Mouse (Mus musculus): Measurements from ENCODE around the gene Pfdn6. TPM values are rescaled to one million over a fixed set of nuclear protein-coding genes. Genes with fewer than 3 reads are reported as not detected.
"Not testable (repeated sequence)": the region's sequence is repeated elsewhere in the genome, so short reads cannot be mapped to it uniquely, and the experiment has no call there.

Pfdn6 gene
- polyA plus RNA-seq, 1 experiment from 2014 or later = 110 TPM

DNA sequence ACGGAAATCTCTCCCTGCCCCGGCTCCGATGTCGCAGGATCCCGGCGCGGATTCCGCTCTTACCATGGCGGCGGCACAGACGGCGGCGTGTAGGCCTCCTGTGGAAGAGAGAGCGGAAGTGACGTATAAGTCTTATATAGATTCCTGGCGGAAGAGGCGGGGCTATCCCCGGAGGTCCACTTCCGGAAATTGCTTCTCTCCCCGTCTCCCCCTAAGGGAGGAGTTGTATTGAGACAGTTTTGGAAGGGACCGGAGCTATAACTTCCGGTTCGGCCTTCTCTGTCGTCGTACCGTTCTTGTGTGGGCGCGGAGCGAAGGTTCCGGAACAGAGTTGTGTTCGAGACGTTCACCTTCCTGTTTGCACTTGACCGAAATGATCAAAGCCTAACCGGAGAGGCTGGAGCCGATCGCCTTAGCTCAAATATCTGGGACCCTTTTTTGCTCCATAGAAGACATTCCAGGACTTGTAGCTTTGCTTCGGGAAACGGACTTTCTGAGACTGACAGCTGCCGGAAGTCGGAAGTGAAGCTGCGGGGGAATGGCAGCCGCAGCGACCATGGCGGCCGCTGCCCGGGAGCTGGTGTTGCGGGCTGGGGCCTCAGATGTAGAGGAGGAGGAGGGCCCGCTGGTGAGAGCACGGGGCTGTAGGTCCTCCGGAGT is 15.5 kb upstream of the Pfdn6 start, which contains the start of the genes Vps52 and Rps18:
Gene Vps52 (plus strand): TSS at position 258 of the 660 bp plus-strand sequence.
Gene Rps18 (minus strand): TSS at position 447 of the 660 bp plus-strand sequence.
- Histone ChIP-seq H3K4me2 (ENCODE audit: low read length) (peak within 1 kb of the TSS; percentile 80), H3K36me3 (ENCODE audit: control insufficient read depth, insufficient read depth, low read length) (peaks cover 60% of the 10 kb centered on the region), H3K4me1 (ENCODE audit: control insufficient read depth in 2 of 2, insufficient read depth in 2 of 2, low read length in 2 of 2) (peaks cover 13 to 42% of the 10 kb centered on the region in 2 experiments), H3K9ac (ENCODE audit: low read length) (peak within 1 kb of the TSS; percentile 99), H3K9me3 (ENCODE audit: control insufficient read depth, low read length) (no peaks in the 10 kb centered on the region), H3K4me3 (ENCODE audit: control insufficient read depth in 1 of 2, insufficient read depth in 1 of 2, low read depth in 1 of 2, low read length in 2 of 2) (peak within 1 kb of the TSS; percentile 86 to 90), H3K27ac (replicated peaks in 1 of 2; ENCODE audit: control insufficient read depth in 1 of 2, insufficient read depth in 1 of 2, low read depth in 2 of 2, low read length in 2 of 2) (peak within 1 kb of the TSS; percentile 89 to 93), H3K27me3 (ENCODE audit: control insufficient read depth, insufficient read depth, low read length) (no peaks in the 10 kb centered on the region)
- under 1% methylated on average over 50 of the region's 50 CpGs for WGBS
- ATAC-seq (ENCODE audit: insufficient number of reproducible peaks, insufficient read depth, low FRiP score, low read depth) = peak; percentile 80

- Histone ChIP-seq H3K4me1 (ENCODE audit: control insufficient read depth in 2 of 2, insufficient read depth in 2 of 2, low read length in 2 of 2) (peaks cover 19 to 50% of the 10 kb centered on the region in 2 experiments), H3K4me2 (ENCODE audit: low read length) (peak overlapping the region; percentile 80), H3K27ac (replicated peaks in 1 of 2; ENCODE audit: control insufficient read depth in 1 of 2, insufficient read depth in 1 of 2, low read depth in 2 of 2, low read length in 2 of 2) (peak overlapping the region; percentile 81 to 89), H3K9ac (ENCODE audit: low read length) (peak overlapping the region; percentile 99), H3K4me3 (ENCODE audit: control insufficient read depth in 1 of 2, insufficient read depth in 1 of 2, low read depth in 1 of 2, low read length in 2 of 2) (peak overlapping the region; percentile 61 to 90), H3K27me3 (ENCODE audit: control insufficient read depth, insufficient read depth, low read length) (no peaks in the 10 kb centered on the region), H3K36me3 (ENCODE audit: control insufficient read depth, insufficient read depth, low read length) (peaks cover 58% of the 10 kb centered on the region), H3K9me3 (ENCODE audit: control insufficient read depth, low read length) (no peaks in the 10 kb centered on the region)
- peak; percentile 12; the same call in 1 of the 2 replicates for ATAC-seq (ENCODE audit: insufficient number of reproducible peaks, insufficient read depth, low FRiP score, low read depth)
- WGBS = under 1% methylated on average over 33 of the region's 33 CpGs
These were observed 14.8 kb upstream of the Pfdn6 start for GRCm38 (mm10) chr17:33954646-33955554.

DNA sequence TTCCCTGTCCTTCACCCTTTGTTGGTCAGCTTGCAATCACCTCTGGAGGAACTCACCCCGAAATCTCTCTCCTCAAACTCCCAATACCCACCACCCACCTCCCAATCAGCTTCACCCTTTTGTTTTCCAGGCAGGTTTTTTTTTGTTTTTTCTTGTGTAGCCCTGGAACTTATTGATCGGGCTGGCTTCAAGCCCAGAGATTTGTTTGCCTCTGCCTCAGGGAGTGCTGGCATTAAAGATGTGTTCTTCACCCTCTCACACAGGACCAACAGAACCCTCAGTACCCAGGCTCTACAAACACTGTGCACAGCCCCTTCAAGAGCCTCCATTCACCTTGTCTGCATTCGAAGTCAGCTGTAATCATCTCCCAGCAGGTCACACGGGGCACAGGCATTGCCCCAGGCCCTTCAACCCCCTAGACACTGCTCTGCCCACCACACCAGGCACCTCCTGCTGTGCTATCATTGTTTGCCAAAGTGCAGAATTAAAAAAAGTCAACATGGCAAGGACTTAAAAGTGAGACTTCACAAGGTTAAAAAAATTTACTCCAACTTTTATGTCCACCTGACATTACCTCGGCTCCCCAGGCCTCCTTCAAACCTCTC is 13.9 kb upstream of the Pfdn6 start:
- H3K36me3 ChIP-seq (ENCODE audit: control insufficient read depth, insufficient read depth, low read length) = peaks cover 58% of the 10 kb centered on the region
- 0 out of 4 replicates have a peak overlapping the region, but pooled peaks of 1 of the 2 experiments have one; percentile 89 for H3K27ac ChIP-seq (replicated peaks in 1 of 2; ENCODE audit: control insufficient read depth in 1 of 2, insufficient read depth in 1 of 2, low read depth in 2 of 2, low read length in 2 of 2)
- H3K4me1 ChIP-seq (ENCODE audit: control insufficient read depth in 2 of 2, insufficient read depth in 2 of 2, low read length in 2 of 2) = peaks cover 21 to 50% of the 10 kb centered on the region in 2 experiments

GRCm38 (mm10) chr17:33953310-33953709 is 13.2 kb upstream of the Pfdn6 start:
- Histone ChIP-seq H3K4me1 (ENCODE audit: control insufficient read depth in 2 of 2, insufficient read depth in 2 of 2, low read length in 2 of 2) (peaks cover 21 to 50% of the 10 kb centered on the region in 2 experiments), H3K9ac (ENCODE audit: low read length) (peak overlapping the region; percentile 99), H3K27me3 (ENCODE audit: control insufficient read depth, insufficient read depth, low read length) (no peaks in the 10 kb centered on the region), H3K9me3 (ENCODE audit: control insufficient read depth, low read length) (no peaks in the 10 kb centered on the region), H3K4me3 (ENCODE audit: control insufficient read depth in 1 of 2, insufficient read depth in 1 of 2, low read depth in 1 of 2, low read length in 2 of 2) (no peak overlapping the region), H3K4me2 (ENCODE audit: low read length) (0 out of 2 replicates have a peak overlapping the region, but pooled peaks have one; percentile 80), H3K27ac (replicated peaks in 1 of 2; ENCODE audit: control insufficient read depth in 1 of 2, insufficient read depth in 1 of 2, low read depth in 2 of 2, low read length in 2 of 2) (no peak overlapping the region), H3K36me3 (ENCODE audit: control insufficient read depth, insufficient read depth, low read length) (peaks cover 55% of the 10 kb centered on the region)
- ATAC-seq (ENCODE audit: insufficient number of reproducible peaks, insufficient read depth, low FRiP score, low read depth) = no peak
- WGBS = 87% methylated on average over 3 of the region's 3 CpGs

More for the DNA sequence above, 13.9 kb upstream of the Pfdn6 start:
- peak overlapping the region; percentile 61 to 90 for H3K4me3 ChIP-seq (ENCODE audit: control insufficient read depth in 1 of 2, insufficient read depth in 1 of 2, low read depth in 1 of 2, low read length in 2 of 2)
- no peaks in the 10 kb centered on the region for H3K27me3 ChIP-seq (ENCODE audit: control insufficient read depth, insufficient read depth, low read length)
- ATAC-seq (ENCODE audit: insufficient number of reproducible peaks, insufficient read depth, low FRiP score, low read depth) = no peak
- peak overlapping the region; percentile 99 for H3K9ac ChIP-seq (ENCODE audit: low read length)
- peak overlapping the region; percentile 80 for H3K4me2 ChIP-seq (ENCODE audit: low read length)
- H3K9me3 ChIP-seq (ENCODE audit: control insufficient read depth, low read length) = no peaks in the 10 kb centered on the region
- WGBS = 45% methylated on average over 5 of the region's 5 CpGs

DNA sequence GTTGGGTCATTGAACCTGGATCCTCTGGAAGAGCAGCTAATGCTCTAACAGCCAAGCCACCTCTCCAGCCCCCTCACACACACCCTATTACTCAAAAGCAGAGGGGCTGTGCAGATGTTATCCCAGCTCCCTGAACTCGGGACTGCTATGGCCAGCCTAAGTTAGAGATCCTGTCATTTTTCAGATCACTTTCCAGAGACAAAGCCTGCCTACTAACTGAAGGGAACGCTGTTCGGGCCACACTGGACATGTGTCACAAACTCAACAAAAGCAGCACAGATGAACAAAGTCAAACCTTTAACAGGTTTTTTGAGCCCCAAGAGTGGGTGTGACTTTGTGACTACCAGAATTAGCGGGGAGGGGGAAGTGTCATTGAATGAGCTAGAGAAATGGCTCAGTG is 12.7 kb upstream of the Pfdn6 start:
- ATAC-seq (ENCODE audit: insufficient number of reproducible peaks, insufficient read depth, low FRiP score, low read depth) = no peak
- 82% methylated on average over 4 of the region's 4 CpGs for WGBS
- H3K9ac ChIP-seq (ENCODE audit: low read length) = peak overlapping the region; percentile 99
- H3K4me1 ChIP-seq (ENCODE audit: control insufficient read depth in 2 of 2, insufficient read depth in 2 of 2, low read length in 2 of 2) = peaks cover 21 to 50% of the 10 kb centered on the region in 2 experiments
- H3K4me2 ChIP-seq (ENCODE audit: low read length) = no peak overlapping the region
- H3K36me3 ChIP-seq (ENCODE audit: control insufficient read depth, insufficient read depth, low read length) = peaks cover 55% of the 10 kb centered on the region
- no peak overlapping the region for H3K4me3 ChIP-seq (ENCODE audit: control insufficient read depth in 1 of 2, insufficient read depth in 1 of 2, low read depth in 1 of 2, low read length in 2 of 2)
- H3K27me3 ChIP-seq (ENCODE audit: control insufficient read depth, insufficient read depth, low read length) = no peaks in the 10 kb centered on the region
- H3K27ac ChIP-seq (replicated peaks in 1 of 2; ENCODE audit: control insufficient read depth in 1 of 2, insufficient read depth in 1 of 2, low read depth in 2 of 2, low read length in 2 of 2) = no peak overlapping the region
- H3K9me3 ChIP-seq (ENCODE audit: control insufficient read depth, low read length) = no peaks in the 10 kb centered on the region

DNA sequence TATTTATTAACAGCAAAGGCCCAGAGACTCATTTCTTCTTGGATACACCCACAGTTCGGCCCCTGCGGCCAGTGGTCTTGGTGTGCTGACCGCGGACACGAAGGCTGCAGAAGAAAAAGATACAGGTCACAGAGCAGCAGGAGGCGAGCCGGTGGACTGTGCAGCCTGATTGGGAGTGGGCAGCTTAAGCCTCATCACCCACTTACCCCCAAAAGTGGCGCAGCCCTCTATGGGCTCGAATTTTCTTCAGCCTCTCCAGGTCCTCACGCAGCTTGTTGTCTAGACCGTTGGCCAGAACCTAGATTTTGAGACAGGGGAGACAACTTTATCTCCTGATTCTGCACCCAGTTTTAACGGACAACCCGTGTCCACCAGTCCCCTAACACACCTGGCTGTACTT is 11.9 kb upstream of the Pfdn6 start:
- ATAC-seq (ENCODE audit: insufficient number of reproducible peaks, insufficient read depth, low FRiP score, low read depth); H3K27me3 ChIP-seq (ENCODE audit: control insufficient read depth, insufficient read depth, low read length); H3K27ac ChIP-seq (replicated peaks in 1 of 2; ENCODE audit: control insufficient read depth in 1 of 2, insufficient read depth in 1 of 2, low read depth in 2 of 2, low read length in 2 of 2); H3K9me3 ChIP-seq (ENCODE audit: control insufficient read depth, low read length): not testable (repeated sequence)
- WGBS = 74% methylated on average over 13 of the region's 13 CpGs
- H3K9ac ChIP-seq (ENCODE audit: low read length) = peak overlapping the region; percentile 78
- peak overlapping the region in 1 of 2 experiments; percentile 56; a peak in 1 of 4 replicates for H3K4me3 ChIP-seq (ENCODE audit: control insufficient read depth in 1 of 2, insufficient read depth in 1 of 2, low read depth in 1 of 2, low read length in 2 of 2)
- peaks cover 21 to 50% of the 10 kb centered on the region in 2 experiments for H3K4me1 ChIP-seq (ENCODE audit: control insufficient read depth in 2 of 2, insufficient read depth in 2 of 2, low read length in 2 of 2)
- H3K36me3 ChIP-seq (ENCODE audit: control insufficient read depth, insufficient read depth, low read length) = peaks cover 57% of the 10 kb centered on the region
- peak overlapping the region; percentile 97 for H3K4me2 ChIP-seq (ENCODE audit: low read length)

Measured in heart, embryonic 14.5 days (tissue).